Mouse (Mus musculus) intestine, embryonic 16.5 days (tissue): ENCODE results near the gene Vps16. TPM values are rescaled to one million over a fixed set of nuclear protein-coding genes. Genes with fewer than 3 reads are reported as not detected.
A peak's percentile ranks its signal among the peaks of the same experiment; 100 is the strongest.

ENCODE experiments used
- ATAC-seq: fragments of 200-750 bp; cut with Nextera tagmentation; 2 replicates; pipeline ENCODE4 v1.8.0; 2017; ENCODE audit warnings: moderate TSS enrichment, moderate library complexity
- H3K27ac ChIP-seq: fragments of 300-500 bp; sonication (generic); 2 replicates; pipeline ENCODE4 v1.5.1; 2014; ENCODE audit warnings: mild to moderate bottlenecking, low read length
- H3K27me3 ChIP-seq: fragments of 300-500 bp; sonication (generic); replicated peaks from 2 replicates; pipeline ENCODE4 v1.6.1; 2014; ENCODE audit warnings: low read length, control low read depth, mixed read lengths; ENCODE audit not compliant: control insufficient read depth, insufficient read depth
- H3K36me3 ChIP-seq: fragments of 300-500 bp; sonication (generic); 2 replicates; pipeline ENCODE4 v1.6.1; 2014; ENCODE audit warnings: low read length, control low read depth; ENCODE audit not compliant: control insufficient read depth, insufficient read depth
- H3K4me1 ChIP-seq: fragments of 300-500 bp; sonication (generic); 2 replicates; pipeline ENCODE4 v1.6.1; 2014; ENCODE audit warnings: low read length, control low read depth, mixed read lengths; ENCODE audit not compliant: control insufficient read depth, insufficient read depth
- H3K4me2 ChIP-seq: fragments of 300-500 bp; sonication (generic); 2 replicates; pipeline ENCODE4 v1.6.1; 2014; ENCODE audit warnings: low read depth, low read length, control low read depth
- H3K4me3 ChIP-seq: fragments of 300-500 bp; sonication (generic); 2 replicates; pipeline ENCODE4 v1.5.1; 2014; ENCODE audit warnings: mild to moderate bottlenecking, low read length
- H3K9ac ChIP-seq: fragments of 300-500 bp; sonication (generic); 2 replicates; pipeline ENCODE4 v1.6.1; 2014; ENCODE audit warnings: low read depth, low read length
- H3K9me3 ChIP-seq: fragments of 300-500 bp; sonication (generic); 2 replicates; pipeline ENCODE4 v1.6.1; 2016; ENCODE audit warnings: low read length, control low read depth; ENCODE audit not compliant: control insufficient read depth
- WGBS: fragments of 180-500 bp; shearing (Covaris S2); extraction: QIAGEN DNeasy Blood & Tissue Kit; methylation state at CpG from one replicate; pipeline ENCODE4 v1.1.7; 2014; 5-methylcytosine and 5-hydroxymethylcytosine counted together
- polyA plus RNA-seq: library from polyadenylated mRNA; unstranded; fragments of >200 nt; fragmentation: Nextera tagmentation; extraction: Ambion mirVana; gene quantifications from 2 replicates; pipeline ENCODE4 v1.2.1, GENCODE M21; 2015

Vps16 gene
- 75.0 and 81.5 TPM in 2 replicates for polyA plus RNA-seq

GRCm38 (mm10) chr2:130424126-130424853 is at the start of gene Vps16, which contains the start of gene Pced1a:
TSS of gene Vps16 (plus strand) at chr2:130424339.
TSS of gene Pced1a (minus strand) at chr2:130424701.
- H3K9ac ChIP-seq: peak within 1 kb of the TSS; percentile 91
- H3K27me3 ChIP-seq: no peaks in the 10 kb centered on the region
- no peaks in the 10 kb centered on the region for H3K9me3 ChIP-seq
- WGBS: under 1% methylated on average over 58 of the region's 58 CpGs
- H3K36me3 ChIP-seq: 0 out of 2 replicates have a peak, but pooled peaks cover 4% of the 10 kb centered on the region
- H3K27ac ChIP-seq: peak within 1 kb of the TSS; percentile 90
- H3K4me2 ChIP-seq: peak within 1 kb of the TSS; percentile 92
- H3K4me1 ChIP-seq: peaks cover 13% of the 10 kb centered on the region
- peak within 1 kb of the TSS; percentile 94 for H3K4me3 ChIP-seq
- ATAC-seq: peak; percentile 97

- no peak overlapping the region for H3K4me2 ChIP-seq
- no peak for ATAC-seq
- no peak overlapping the region for H3K27ac ChIP-seq
- no peaks in the 10 kb centered on the region for H3K4me1 ChIP-seq
- no peaks in the 10 kb centered on the region for H3K36me3 ChIP-seq
- no peaks in the 10 kb centered on the region for H3K9me3 ChIP-seq
- no peak overlapping the region for H3K9ac ChIP-seq
- H3K27me3 ChIP-seq: no peaks in the 10 kb centered on the region
- WGBS: 78% methylated on average over 4 of the region's 4 CpGs
- no peak overlapping the region for H3K4me3 ChIP-seq
Measured at GRCm38 (mm10) chr2:130374951-130375350, 49.2 kb upstream of the Vps16 start.

- no peak for ATAC-seq
- Histone ChIP-seq H3K4me3 (no peak overlapping the region), H3K9me3 (no peaks in the 10 kb centered on the region), H3K4me2 (no peak overlapping the region), H3K27me3 (no peaks in the 10 kb centered on the region), H3K9ac (no peak overlapping the region), H3K36me3 (no peaks in the 10 kb centered on the region), H3K27ac (no peak overlapping the region), H3K4me1 (no peaks in the 10 kb centered on the region)
- WGBS: 62% methylated on average over 3 of the region's 3 CpGs
Measured at GRCm38 (mm10) chr2:130383205-130383604, 40.9 kb upstream of the Vps16 start.

- WGBS: 68% methylated on average over 6 of the region's 6 CpGs
- Histone ChIP-seq H3K4me1 (no peaks in the 10 kb centered on the region), H3K27me3 (no peaks in the 10 kb centered on the region), H3K27ac (no peak overlapping the region), H3K9me3 (no peaks in the 10 kb centered on the region), H3K36me3 (no peaks in the 10 kb centered on the region), H3K4me3 (no peak overlapping the region), H3K9ac (no peak overlapping the region), H3K4me2 (no peak overlapping the region)
- ATAC-seq: no peak
Measured at GRCm38 (mm10) chr2:130383895-130384294, 40.2 kb upstream of the Vps16 start.

- Histone ChIP-seq H3K27ac (no peak overlapping the region), H3K4me1 (no peaks in the 10 kb centered on the region), H3K9ac (no peak overlapping the region), H3K4me2 (no peak overlapping the region), H3K36me3 (no peaks in the 10 kb centered on the region), H3K9me3 (no peaks in the 10 kb centered on the region), H3K27me3 (no peaks in the 10 kb centered on the region), H3K4me3 (no peak overlapping the region)
- ATAC-seq: no peak
- WGBS: 65% methylated on average over 1 of the region's 1 CpGs
Measured at GRCm38 (mm10) chr2:130386212-130386611, 37.9 kb upstream of the Vps16 start.

- H3K4me2 ChIP-seq: no peak overlapping the region
- no peak for ATAC-seq
- 0 out of 2 replicates have a peak, but pooled peaks cover 4% of the 10 kb centered on the region for H3K36me3 ChIP-seq
- no peak overlapping the region for H3K9ac ChIP-seq
- no peak overlapping the region for H3K4me3 ChIP-seq
- WGBS: 68% methylated on average over 2 of the region's 2 CpGs
- no peaks in the 10 kb centered on the region for H3K4me1 ChIP-seq
- no peaks in the 10 kb centered on the region for H3K27me3 ChIP-seq
- no peaks in the 10 kb centered on the region for H3K9me3 ChIP-seq
- no peak overlapping the region for H3K27ac ChIP-seq
Measured at GRCm38 (mm10) chr2:130388796-130389195, 35.3 kb upstream of the Vps16 start.

- ATAC-seq: no peak
- Histone ChIP-seq H3K4me1 (no peaks in the 10 kb centered on the region), H3K4me2 (no peak overlapping the region), H3K27me3 (no peaks in the 10 kb centered on the region), H3K9ac (no peak overlapping the region), H3K27ac (no peak overlapping the region), H3K36me3 (0 out of 2 replicates have a peak, but pooled peaks cover 4% of the 10 kb centered on the region), H3K4me3 (no peak overlapping the region), H3K9me3 (no peaks in the 10 kb centered on the region)
- 82% methylated on average over 11 of the region's 11 CpGs for WGBS
Measured at GRCm38 (mm10) chr2:130390993-130391625, 33.0 kb upstream of the Vps16 start.

GRCm38 (mm10) chr2:130392836-130393235 is 31.3 kb upstream of the Vps16 start:
- Histone ChIP-seq H3K27me3 (no peaks in the 10 kb centered on the region), H3K36me3 (0 out of 2 replicates have a peak, but pooled peaks cover 4% of the 10 kb centered on the region), H3K4me1 (peaks cover 2% of the 10 kb centered on the region), H3K9ac (no peak overlapping the region), H3K9me3 (no peaks in the 10 kb centered on the region), H3K4me2 (no peak overlapping the region), H3K27ac (no peak overlapping the region), H3K4me3 (no peak overlapping the region)
- ATAC-seq: no peak
- WGBS: 88% methylated on average over 3 of the region's 3 CpGs

- 0 out of 2 replicates have a peak, but pooled peaks cover 4% of the 10 kb centered on the region for H3K36me3 ChIP-seq
- no peak overlapping the region for H3K4me3 ChIP-seq
- no peak for ATAC-seq
- no peaks in the 10 kb centered on the region for H3K9me3 ChIP-seq
- H3K9ac ChIP-seq: no peak overlapping the region
- peaks cover 4% of the 10 kb centered on the region for H3K4me1 ChIP-seq
- H3K27ac ChIP-seq: no peak overlapping the region
- H3K27me3 ChIP-seq: no peaks in the 10 kb centered on the region
- no peak overlapping the region for H3K4me2 ChIP-seq
- 94% methylated on average over 11 of the region's 11 CpGs for WGBS
Measured at GRCm38 (mm10) chr2:130395696-130396095, 28.4 kb upstream of the Vps16 start.
